Comparison of ENCODE assay signal across 9 mouse cellular contexts in the genomic region with DNA sequence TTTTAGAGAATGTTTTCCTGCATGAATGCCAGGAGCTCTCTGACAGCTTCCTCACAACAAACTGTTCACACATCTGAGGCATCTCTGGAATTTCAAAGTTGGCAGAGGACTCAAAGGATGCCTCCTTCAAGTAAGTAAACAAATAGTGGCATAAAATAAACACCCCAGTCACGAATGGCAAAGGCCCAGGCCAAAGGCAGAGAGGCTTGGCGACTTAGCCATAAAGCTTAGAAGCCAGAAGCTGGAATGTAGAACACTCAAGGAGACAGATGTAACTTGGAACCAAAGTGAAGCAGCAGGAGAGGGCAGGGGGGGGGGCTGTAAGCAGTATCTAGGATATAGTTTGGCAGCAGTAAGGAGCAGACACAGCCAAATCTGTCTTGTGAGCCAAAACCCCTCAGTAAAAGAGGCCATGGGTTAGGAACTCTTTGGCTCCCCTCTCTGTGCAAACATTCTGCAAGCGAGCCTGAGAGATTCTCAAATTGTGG. TPM values are rescaled to one million over a fixed set of nuclear protein-coding genes. Genes with fewer than 3 reads are reported as not detected.
A peak's percentile ranks its signal among the peaks of the same experiment; 100 is the strongest.
DNase-seq lines count a peak whose midpoint lies in the region; ATAC-seq and TF ChIP-seq lines count a peak whose summit lies in the region.
"Had no signal": no experiment of that assay in that cellular context is flagged by ENCODE, and none has a peak within 500 bp of the region (broad histone marks: within the 10 kb centered on the region; RNA-seq: fewer than 3 reads in every experiment).

No protein-coding gene starts in this region.

- H3K4me3 ChIP-seq in forebrain, embryonic 14.5 days (ENCODE audit: low read depth, low read length) = no peak overlapping the region
- H3K4me3 ChIP-seq in forebrain, embryonic 12.5 days (replicated peaks) = no peak overlapping the region
- no peak overlapping the region for H3K4me3 ChIP-seq in liver, adult 2 months (ENCODE audit: insufficient read depth, low read depth, low read length)
- no peak overlapping the region for H3K4me3 ChIP-seq in midbrain, embryonic 13.5 days (replicated peaks)

- ATAC-seq in forebrain, embryonic 14.5 days = no peak
- no peak for ATAC-seq in forebrain, embryonic 12.5 days (ENCODE audit: low FRiP score)
- no peak for ATAC-seq in CD4-positive, CD25-positive, alpha-beta regulatory T cell, adult 4 months
- ATAC-seq in midbrain, embryonic 13.5 days = no peak

- no peaks in the 10 kb centered on the region for H3K4me1 ChIP-seq in forebrain, embryonic 14.5 days (ENCODE audit: control insufficient read depth, insufficient read depth, low read length)
- H3K4me1 ChIP-seq in forebrain, embryonic 12.5 days = no peaks in the 10 kb centered on the region
- H3K4me1 ChIP-seq in liver, adult 2 months (ENCODE audit: control insufficient read depth, insufficient read depth, low read length) = no peaks in the 10 kb centered on the region; the same call in 1 of the 2 replicates
- no peaks in the 10 kb centered on the region for H3K4me1 ChIP-seq in midbrain, embryonic 13.5 days (replicated peaks)

- WGBS in forebrain, embryonic 14.5 days = 56% methylated on average over 3 of the region's 3 CpGs
- WGBS in forebrain, embryonic 12.5 days = 58% methylated on average over 3 of the region's 3 CpGs
- WGBS in liver, adult 2 months = 5% methylated on average over 3 of the region's 3 CpGs
- 59% methylated on average over 3 of the region's 3 CpGs for WGBS in midbrain, embryonic 13.5 days

- H3K27me3 ChIP-seq in forebrain, embryonic 14.5 days (replicated peaks; ENCODE audit: control insufficient read depth, insufficient read depth, low read length) = no peaks in the 10 kb centered on the region
- no peaks in the 10 kb centered on the region for H3K27me3 ChIP-seq in forebrain, embryonic 12.5 days
- H3K27me3 ChIP-seq in liver, adult 2 months (ENCODE audit: control insufficient read depth, insufficient read depth, low read length) = no peaks in the 10 kb centered on the region
- no peaks in the 10 kb centered on the region for H3K27me3 ChIP-seq in midbrain, embryonic 13.5 days

- intact Hi-C loops in heart, postnatal 14 days (cut with DNase I) = no loop called here

- no peaks in the 10 kb centered on the region for H3K9me3 ChIP-seq in forebrain, embryonic 14.5 days (replicated peaks; ENCODE audit: control insufficient read depth, low read length)
- H3K9me3 ChIP-seq in forebrain, embryonic 12.5 days = no peaks in the 10 kb centered on the region
- no peaks in the 10 kb centered on the region for H3K9me3 ChIP-seq in midbrain, embryonic 13.5 days

- no peak overlapping the region for H3K27ac ChIP-seq in forebrain, embryonic 14.5 days (ENCODE audit: low read depth, low read length)
- no peak overlapping the region for H3K27ac ChIP-seq in forebrain, embryonic 12.5 days
- H3K27ac ChIP-seq in liver, adult 2 months (replicated peaks; ENCODE audit: insufficient read depth, low read depth, low read length) = no peak overlapping the region
- H3K27ac ChIP-seq in midbrain, embryonic 13.5 days = no peak overlapping the region

- no peak overlapping the region for H3K9ac ChIP-seq in forebrain, embryonic 14.5 days (ENCODE audit: low read length)
- no peak overlapping the region for H3K9ac ChIP-seq in forebrain, embryonic 12.5 days
- no peak overlapping the region for H3K9ac ChIP-seq in liver, adult 2 months (ENCODE audit: low read depth, low read length)
- H3K9ac ChIP-seq in midbrain, embryonic 13.5 days (replicated peaks) = no peak overlapping the region

- H3K4me2 ChIP-seq in forebrain, embryonic 14.5 days (ENCODE audit: low read length) = no peak overlapping the region
- H3K4me2 ChIP-seq in forebrain, embryonic 12.5 days = no peak overlapping the region
- no peak overlapping the region for H3K4me2 ChIP-seq in midbrain, embryonic 13.5 days (replicated peaks)
- H3K4me2 ChIP-seq: midbrain, embryonic 11.5 days had no signal

- DNase-seq in forebrain, embryonic 14.5 days (ENCODE audit: low spot score) = peak; percentile 57
- peak; percentile 58 for DNase-seq in liver, adult 2 months (ENCODE audit: extremely low read depth, low read depth, low spot score)
- DNase-seq in liver = no peak
- DNase-seq in heart, postnatal 14 days = peak; percentile 13 to 24
- DNase-seq in lung, postnatal 25 days (ENCODE audit: low spot score) = peak; percentile 82

- TF ChIP-seq POLR2A in liver, adult 2 months (IDR thresholded peaks at IDR 0.05; ENCODE audit: extremely low read depth, insufficient read depth, low read length) = no peak

- no peaks in the 10 kb centered on the region for H3K79me2 ChIP-seq in liver, adult 2 months (ENCODE audit: control insufficient read depth, insufficient read depth, low read length)

- no peak for TF ChIP-seq CTCF in liver, adult 2 months (IDR thresholded peaks at IDR 0.05; ENCODE audit: low read depth, low read length)

- H3K36me3 ChIP-seq in forebrain, embryonic 14.5 days (ENCODE audit: control insufficient read depth, insufficient read depth, low read length) = no peaks in the 10 kb centered on the region
- no peaks in the 10 kb centered on the region for H3K36me3 ChIP-seq in forebrain, embryonic 12.5 days (replicated peaks)
- no peaks in the 10 kb centered on the region for H3K36me3 ChIP-seq in liver, adult 2 months (ENCODE audit: control insufficient read depth, insufficient read depth, low read length)
- H3K36me3 ChIP-seq in midbrain, embryonic 13.5 days = no peaks in the 10 kb centered on the region

RNA-seq across cellular contexts. Expression of gene Gm47289, which starts 22.3 kb away (rescaled TPM):
- polyA plus RNA-seq in forebrain, embryonic 14.5 days (2014; fragmentation: Nextera tagmentation; extraction: Ambion mirVana) = not detected in 2 replicates
- polyA plus RNA-seq in forebrain, embryonic 12.5 days (2016; fragmentation: Nextera tagmentation; extraction: Ambion mirVana) = not detected in 2 replicates
- total RNA-seq in liver, adult 2 months (2014; rRNA removed) = 0.07 TPM in 1 of 2 replicates, not detected in the other
- polyA plus RNA-seq in liver, adult 2 months (2012; rRNA removed) = not detected in 2 replicates
- not detected for total RNA-seq in heart, postnatal 14 days (2021)
- not detected for polyA plus RNA-seq in CD4-positive, CD25-positive, alpha-beta regulatory T cell, adult 4 months (2017; shearing (Covaris generic))
- polyA plus RNA-seq in midbrain, embryonic 13.5 days (2015; fragmentation: Nextera tagmentation; extraction: Ambion mirVana) = not detected in 2 replicates
- polyA plus RNA-seq: midbrain, embryonic 11.5 days had no signal

RNA-seq across cellular contexts. Expression of gene Acaa1b, which starts 24.4 kb away (rescaled TPM):
- polyA plus RNA-seq in forebrain, embryonic 14.5 days (2014; fragmentation: Nextera tagmentation; extraction: Ambion mirVana) = 1.3 TPM in 2 replicates
- polyA plus RNA-seq in forebrain, embryonic 12.5 days (2016; fragmentation: Nextera tagmentation; extraction: Ambion mirVana) = 0.95 and 2.1 TPM in 2 replicates
- total RNA-seq in liver, adult 2 months (2014; rRNA removed) = 755 and 780 TPM in 2 replicates
- 1,396 and 1,582 TPM in 2 replicates for polyA plus RNA-seq in liver, adult 2 months (2012; rRNA removed)
- 1 to 10 TPM; 1.3 to 2.6 TPM for total RNA-seq in heart, postnatal 14 days (2021)
- not detected for polyA plus RNA-seq in CD4-positive, CD25-positive, alpha-beta regulatory T cell, adult 4 months (2017; shearing (Covaris generic))
- polyA plus RNA-seq in midbrain, embryonic 13.5 days (2015; fragmentation: Nextera tagmentation; extraction: Ambion mirVana) = 1.4 TPM in 2 replicates

RNA-seq across cellular contexts. Expression of gene Slc22a13, which starts 27.6 kb away (rescaled TPM):
- not detected in 2 replicates for polyA plus RNA-seq in forebrain, embryonic 14.5 days (2014; fragmentation: Nextera tagmentation; extraction: Ambion mirVana)
- not detected in 2 replicates for polyA plus RNA-seq in forebrain, embryonic 12.5 days (2016; fragmentation: Nextera tagmentation; extraction: Ambion mirVana)
- 0.07 TPM in 1 of 2 replicates, not detected in the other for total RNA-seq in liver, adult 2 months (2014; rRNA removed)
- polyA plus RNA-seq in liver, adult 2 months (2012; rRNA removed) = 0.06 TPM in 1 of 2 replicates, not detected in the other
- not detected for total RNA-seq in heart, postnatal 14 days (2021)
- not detected for polyA plus RNA-seq in CD4-positive, CD25-positive, alpha-beta regulatory T cell, adult 4 months (2017; shearing (Covaris generic))
- not detected in 2 replicates for polyA plus RNA-seq in midbrain, embryonic 13.5 days (2015; fragmentation: Nextera tagmentation; extraction: Ambion mirVana)
- polyA plus RNA-seq: midbrain, embryonic 11.5 days had no signal

Comparison
In these comparisons a context has a peak if more than half of its experiments do, and no peak if none do; other contexts are left out.
1. RNA of gene Acaa1b, which starts 24.4 kb away (polyA plus RNA-seq): 1,396 to 1,582 TPM in liver, adult 2 months; 1.4 TPM in midbrain, embryonic 13.5 days, 1.3 TPM in forebrain, embryonic 14.5 days, 0.95 to 2.1 TPM in forebrain, embryonic 12.5 days and not detected in CD4-positive, CD25-positive, alpha-beta regulatory T cell, adult 4 months; every median in the first group is over 100 times any median in the second.